Mouse (Mus musculus) bone marrow macrophage, adult 2 months (primary cell): ENCODE measurements around the gene Rps6kb1.

ENCODE experiments used
- CTCF ChIP-seq: IDR thresholded peaks from 2 replicates; pipeline ENCODE4 v1.5.1; 2012; ENCODE audit warnings: low read depth, mild to moderate bottlenecking, low read length, moderate library complexity
- POLR2A ChIP-seq: IDR thresholded peaks from 2 replicates; pipeline ENCODE4 v1.6.1; 2012; ENCODE audit warnings: mild to moderate bottlenecking, low read depth, low read length, borderline replicate concordance

DNA sequence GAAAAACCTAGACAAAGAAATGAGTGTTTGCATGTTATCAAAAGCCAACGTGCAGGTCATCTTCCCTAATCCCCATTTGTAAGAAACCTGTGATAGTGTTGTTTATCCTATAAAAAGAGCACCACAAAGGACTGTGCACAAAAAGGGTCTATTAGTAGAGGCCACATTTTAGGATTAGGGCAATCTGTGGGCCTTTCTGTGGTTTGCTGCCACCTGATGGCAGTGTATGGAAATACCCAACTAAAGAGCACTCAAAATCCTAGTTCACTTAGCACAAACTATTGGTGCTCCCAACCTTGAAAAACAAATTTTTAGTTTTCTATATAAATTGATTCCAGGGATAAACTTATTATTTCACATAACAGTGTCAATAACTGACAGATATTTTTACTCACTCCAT, 11.8 kb downstream of the Rps6kb1 start:
- TF ChIP-seq CTCF (no peak), POLR2A (no peak)
